Mouse (Mus musculus) small intestine, adult 2 months (tissue): ENCODE measurements at regions not wholly inside any gene's neighbourhood (a gene's known extent, or its start where the extent isn't known, plus 50 kb on each side); places are given as distances from the start of the nearest gene placed in this dataset.

Experiments
- H3K27ac ChIP-seq: fragments of 200-500 bp; 2 replicates; pipeline ENCODE4 v1.5.1; 2012; ENCODE audit warnings: low read depth, low read length, control low read depth, inconsistent platforms; ENCODE audit not compliant: insufficient read depth
- H3K27me3 ChIP-seq: fragments of 200-500 bp; 2 replicates; pipeline ENCODE4 v1.6.1; 2012; ENCODE audit warnings: mild to moderate bottlenecking, moderate library complexity, low read length, inconsistent platforms; ENCODE audit not compliant: control insufficient read depth, insufficient read depth
- H3K36me3 ChIP-seq: fragments of 200-500 bp; 2 replicates; pipeline ENCODE4 v1.6.1; 2012; ENCODE audit warnings: mild to moderate bottlenecking, low read length, control low read depth, inconsistent platforms; ENCODE audit not compliant: control insufficient read depth, insufficient read depth
- H3K4me1 ChIP-seq: fragments of 200-500 bp; 2 replicates; pipeline ENCODE4 v1.6.1; 2012; ENCODE audit warnings: low read length, inconsistent platforms, mixed read lengths; ENCODE audit not compliant: control insufficient read depth, insufficient read depth, insufficient read length
- H3K4me3 ChIP-seq: fragments of 200-500 bp; 2 replicates; pipeline ENCODE4 v1.5.1; 2012; ENCODE audit warnings: low read depth, mild to moderate bottlenecking, control low read depth, inconsistent platforms, low read length, moderate library complexity
- CTCF ChIP-seq: fragments of 200-500 bp; IDR thresholded peaks from 2 replicates; pipeline ENCODE4 v1.5.1; 2012; ENCODE audit warnings: low read depth, mild to moderate bottlenecking, control low read depth, inconsistent platforms, low read length, moderate library complexity, mixed read lengths; ENCODE audit not compliant: insufficient replicate concordance, insufficient read length; ENCODE audit errors: extremely low read depth
- POLR2A ChIP-seq: fragments of 200-500 bp; IDR thresholded peaks from 2 replicates; pipeline ENCODE4 v1.6.1; 2012; ENCODE audit warnings: low read depth, mild to moderate bottlenecking, control low read depth, inconsistent platforms, low read length, moderate library complexity
- WGBS: fragments of 180-500 bp; shearing (Covaris S2); methylation state at CpG from one replicate; pipeline ENCODE4 v1.1.7; 2018; 5-methylcytosine and 5-hydroxymethylcytosine counted together

DNA sequence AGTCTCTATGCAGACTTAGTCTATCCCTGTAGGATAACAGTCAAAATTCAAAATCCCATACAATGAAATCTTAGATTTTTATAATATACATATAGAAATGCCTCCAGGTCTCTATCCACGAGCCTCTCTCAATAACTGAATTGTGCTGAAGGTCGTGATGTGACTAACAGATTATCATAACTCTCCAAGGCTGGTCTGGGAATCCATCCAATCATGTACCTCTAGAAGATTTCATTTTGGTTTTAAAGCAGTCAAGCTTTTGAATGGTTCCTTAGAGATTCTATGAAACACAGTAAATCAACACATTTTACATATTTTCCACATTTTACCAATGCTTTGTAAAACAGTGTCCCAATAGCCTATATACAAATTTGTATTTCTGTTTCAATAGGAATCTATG is 557.7 kb upstream of the Gm11114 start:
- Histone ChIP-seq H3K36me3 (no peaks in the 10 kb centered on the region), H3K27ac (no peak overlapping the region), H3K27me3 (no peaks in the 10 kb centered on the region), H3K4me3 (no peak overlapping the region), H3K4me1 (no peaks in the 10 kb centered on the region)
- TF ChIP-seq CTCF (no peak), POLR2A (no peak)
- 54% methylated on average over 2 of the region's 2 CpGs for WGBS

DNA sequence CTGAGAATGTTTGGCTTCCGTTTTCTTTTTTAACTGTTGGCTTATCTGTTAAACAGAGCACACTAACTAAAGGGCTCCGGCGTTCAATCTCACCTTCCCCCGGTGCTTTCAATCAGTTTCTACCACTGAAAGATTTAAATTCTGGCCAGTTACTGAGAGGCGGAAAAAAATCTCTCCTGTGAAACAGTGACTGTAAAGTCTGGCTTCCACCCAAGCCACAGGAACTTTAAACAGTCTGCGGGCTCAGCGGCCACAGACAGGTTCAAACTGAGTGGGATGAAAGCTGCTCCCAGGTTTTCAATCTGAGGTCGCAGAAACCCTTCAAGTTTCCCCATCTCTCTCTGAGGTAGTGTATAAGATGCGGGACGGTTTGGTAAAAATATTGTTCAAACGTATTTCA is 538.2 kb upstream of the Gm11114 start:
- Histone ChIP-seq H3K27me3 (no peaks in the 10 kb centered on the region), H3K4me1 (no peaks in the 10 kb centered on the region), H3K4me3 (no peak overlapping the region), H3K27ac (no peak overlapping the region), H3K36me3 (no peaks in the 10 kb centered on the region)
- TF ChIP-seq POLR2A (no peak), CTCF (no peak)
- 63% methylated on average over 11 of the region's 11 CpGs for WGBS

DNA sequence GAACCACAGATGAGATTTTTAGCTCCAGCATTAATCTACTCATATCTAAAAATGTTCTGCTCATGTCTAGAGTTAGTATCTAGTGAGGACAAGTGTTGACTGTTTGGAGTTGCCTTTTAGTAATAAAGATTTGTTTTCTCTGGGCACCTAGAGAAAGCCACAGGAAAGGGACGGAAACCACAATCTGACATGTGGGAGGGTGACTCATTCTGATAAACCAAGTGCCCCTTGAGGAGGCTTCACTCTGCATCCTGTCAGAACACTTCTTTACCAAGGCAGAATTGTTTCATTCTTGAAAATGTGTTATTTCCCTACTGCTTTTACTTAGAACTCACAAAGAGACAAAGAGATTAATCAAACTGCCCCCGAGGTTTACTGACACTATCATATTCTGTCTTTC is 537.4 kb upstream of the Gm11114 start:
- no peaks in the 10 kb centered on the region for H3K36me3 ChIP-seq
- H3K4me3 ChIP-seq = no peak overlapping the region
- no peak for TF ChIP-seq POLR2A
- TF ChIP-seq CTCF = no peak
- 59% methylated on average over 2 of the region's 2 CpGs for WGBS
- no peaks in the 10 kb centered on the region for H3K4me1 ChIP-seq
- no peaks in the 10 kb centered on the region for H3K27me3 ChIP-seq
- no peak overlapping the region for H3K27ac ChIP-seq

DNA sequence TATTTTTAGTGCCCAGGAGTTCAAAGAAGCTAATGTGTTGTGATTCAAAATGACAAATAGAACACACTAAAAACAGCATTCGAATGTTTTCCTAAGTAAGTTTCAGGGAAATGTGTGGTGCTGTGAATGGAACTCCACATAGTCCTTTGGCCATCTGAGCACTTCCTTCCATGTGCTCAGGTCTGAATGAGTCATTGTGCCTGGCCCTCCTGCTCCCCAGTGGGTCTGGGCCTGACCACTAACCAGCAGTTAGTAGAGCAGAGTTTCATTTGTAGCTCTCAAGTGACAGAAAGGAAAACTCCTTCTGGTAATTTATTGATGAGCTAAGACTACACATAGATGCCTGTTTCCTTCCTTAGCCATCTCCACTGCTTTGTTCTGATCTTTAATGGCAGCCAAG is 533.4 kb upstream of the Gm11114 start:
- no peak for TF ChIP-seq POLR2A
- no peak for TF ChIP-seq CTCF
- no peaks in the 10 kb centered on the region for H3K4me1 ChIP-seq
- H3K4me3 ChIP-seq = no peak overlapping the region
- H3K27me3 ChIP-seq = no peaks in the 10 kb centered on the region
- H3K27ac ChIP-seq = no peak overlapping the region
- WGBS = 82% methylated on average over 1 of the region's 1 CpGs
- no peaks in the 10 kb centered on the region for H3K36me3 ChIP-seq

DNA sequence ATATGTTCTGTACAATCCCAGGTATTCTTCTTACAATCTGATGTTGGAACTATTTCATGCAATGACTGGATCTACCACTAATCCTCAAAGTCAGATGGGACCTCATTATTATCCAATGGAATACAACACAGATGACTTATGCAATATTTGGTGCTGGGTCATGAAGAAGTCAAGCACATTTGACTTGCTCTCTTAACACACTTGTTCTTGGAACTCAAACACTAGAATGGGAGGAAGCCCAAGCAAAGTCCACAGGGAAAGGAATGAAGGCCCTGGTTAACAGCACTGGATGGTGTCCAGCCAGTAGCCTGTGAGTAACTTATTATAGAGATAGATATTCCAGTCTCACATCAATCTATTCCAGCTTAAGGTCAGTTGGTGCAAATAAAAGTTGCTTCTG is 486.8 kb upstream of the Gm11114 start:
- Histone ChIP-seq H3K27me3 (no peaks in the 10 kb centered on the region), H3K4me3 (no peak overlapping the region), H3K27ac (no peak overlapping the region), H3K4me1 (no peaks in the 10 kb centered on the region), H3K36me3 (no peaks in the 10 kb centered on the region)
- TF ChIP-seq CTCF (no peak), POLR2A (no peak)

- Histone ChIP-seq H3K27ac (no peak overlapping the region), H3K36me3 (no peaks in the 10 kb centered on the region), H3K27me3 (no peaks in the 10 kb centered on the region), H3K4me3 (no peak overlapping the region), H3K4me1 (no peaks in the 10 kb centered on the region)
- 65% methylated on average over 5 of the region's 5 CpGs for WGBS
- TF ChIP-seq POLR2A (no peak), CTCF (no peak)
These were observed 483.6 kb upstream of the Gm11114 start for GRCm38 (mm10) chr9:84828934-84829333.

- H3K27ac ChIP-seq = no peak overlapping the region
- no peaks in the 10 kb centered on the region for H3K4me1 ChIP-seq
- TF ChIP-seq POLR2A (no peak), CTCF (no peak)
- no peak overlapping the region for H3K4me3 ChIP-seq
- no peaks in the 10 kb centered on the region for H3K27me3 ChIP-seq
- H3K36me3 ChIP-seq = no peaks in the 10 kb centered on the region
- WGBS = 46% methylated on average over 2 of the region's 2 CpGs
These were observed 481.9 kb upstream of the Gm11114 start for GRCm38 (mm10) chr9:84830639-84831038.

- Histone ChIP-seq H3K36me3 (no peaks in the 10 kb centered on the region), H3K27me3 (no peaks in the 10 kb centered on the region), H3K4me3 (no peak overlapping the region), H3K4me1 (no peaks in the 10 kb centered on the region), H3K27ac (no peak overlapping the region)
- WGBS = 78% methylated on average over 1 of the region's 1 CpGs
- TF ChIP-seq POLR2A (no peak), CTCF (no peak)
These were observed 475.1 kb upstream of the Gm11114 start for GRCm38 (mm10) chr9:84837498-84837897.
